Mouse (Mus musculus) hindbrain, postnatal 0 days (tissue): ENCODE results near the gene Acin1. TPM values are rescaled to one million over a fixed set of nuclear protein-coding genes. Genes with fewer than 3 reads are reported as not detected.

Experiments used
- ATAC-seq: fragments of 200-750 bp; cut with Nextera tagmentation; 2 replicates; pipeline ENCODE4 v1.8.0; 2017; ENCODE audit warnings: mild to moderate bottlenecking, moderate TSS enrichment, moderate library complexity
- DNase-seq: peaks from one replicate; pipeline ENCODE4 v3.0.0-alpha.2; 2015; ENCODE audit warnings: low spot score
- H3K27ac ChIP-seq: fragments of 300-500 bp; sonication (generic); 2 replicates; pipeline ENCODE4 v1.5.1; 2014; ENCODE audit warnings: mild to moderate bottlenecking
- H3K27me3 ChIP-seq: fragments of 300-500 bp; sonication (generic); 2 replicates; pipeline ENCODE4 v1.6.1; 2014; ENCODE audit warnings: low read length, mixed read lengths; ENCODE audit not compliant: insufficient read depth
- H3K36me3 ChIP-seq: fragments of 300-500 bp; sonication (generic); 2 replicates; pipeline ENCODE4 v1.6.1; 2014; ENCODE audit warnings: low read length, mixed read lengths; ENCODE audit not compliant: insufficient read depth
- H3K4me1 ChIP-seq: fragments of 300-500 bp; sonication (generic); 2 replicates; pipeline ENCODE4 v1.6.1; 2014; ENCODE audit warnings: antibody characterized with exemption, low read length, mixed read lengths; ENCODE audit not compliant: insufficient read depth
- H3K4me2 ChIP-seq: fragments of 300-500 bp; sonication (generic); 2 replicates; pipeline ENCODE4 v1.6.1; 2014; ENCODE audit warnings: low read depth, mild to moderate bottlenecking, low read length, moderate library complexity, mixed read lengths
- H3K4me3 ChIP-seq: fragments of 300-500 bp; sonication (generic); 2 replicates; pipeline ENCODE4 v1.5.1; 2014; ENCODE audit warnings: low read length
- H3K9ac ChIP-seq: fragments of 300-500 bp; sonication (generic); replicated peaks from 2 replicates; pipeline ENCODE4 v1.6.1; 2014; ENCODE audit warnings: mild to moderate bottlenecking, low read length, moderate library complexity, mixed read lengths
- H3K9me3 ChIP-seq: fragments of 300-500 bp; sonication (generic); 2 replicates; pipeline ENCODE4 v1.6.1; 2016; ENCODE audit warnings: low read length, mixed read lengths
- CTCF ChIP-seq: IDR thresholded peaks from 2 replicates; pipeline ENCODE4 v1.5.1; 2016; ENCODE audit warnings: antibody characterized with exemption, control low read depth, low read depth
- WGBS: fragments of 180-500 bp; shearing (Covaris S2); extraction: QIAGEN DNeasy Blood & Tissue Kit; methylation state at CpG from one replicate; pipeline ENCODE4 v1.1.7; 2014; 5-methylcytosine and 5-hydroxymethylcytosine counted together
- polyA plus RNA-seq: library from polyadenylated mRNA; unstranded; fragments of >200 nt; fragmentation: Nextera tagmentation; extraction: Ambion mirVana; gene quantifications from 2 replicates; pipeline ENCODE4 v1.2.1, GENCODE M21; 2015
- total RNA-seq: library from RNA; depleted of rRNA; stranded (reverse); fragments of >200 nt; gene quantifications from 2 replicates; pipeline ENCODE4 v1.2.3, GENCODE M21; 2014; rRNA removed

The Acin1 gene
- total RNA-seq, result 101 and 118 TPM in 2 replicates
- polyA plus RNA-seq, result 102 and 106 TPM in 2 replicates

DNA sequence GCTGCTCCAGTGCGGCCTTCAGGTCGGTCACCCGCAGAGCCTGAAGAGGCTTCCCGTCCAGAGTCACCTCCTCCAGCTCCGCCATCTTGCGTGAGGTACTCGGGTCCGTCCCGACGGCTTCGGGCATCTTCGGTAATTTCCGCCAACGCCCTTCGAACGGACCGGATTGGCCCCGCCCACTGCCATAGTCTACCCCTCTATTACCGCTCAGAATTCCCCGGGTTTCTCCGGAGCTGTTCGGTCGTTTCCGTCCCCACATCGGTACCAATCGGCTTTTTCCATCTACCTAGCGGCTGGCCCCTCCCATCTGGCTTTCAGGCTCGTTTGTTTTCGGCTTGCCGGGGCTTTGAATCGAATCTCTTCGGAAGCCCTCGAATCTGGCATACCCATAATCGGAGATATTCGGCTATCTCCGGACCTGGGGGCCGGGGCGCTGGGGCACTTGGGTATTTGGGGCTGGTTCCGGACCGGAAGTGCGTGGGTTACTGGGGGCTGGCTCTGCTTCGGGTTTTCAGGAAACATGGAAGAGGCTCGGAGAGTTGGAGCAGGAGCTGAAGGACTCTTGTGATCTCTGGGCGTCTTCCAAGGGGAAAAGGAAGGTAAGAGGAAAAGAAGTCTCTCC, at the start of gene Acin1:
Gene Acin1 (minus strand): TSS at position 410 of the 622 bp plus-strand sequence.
- Histone ChIP-seq H3K4me1 (peaks cover 10% of the 10 kb centered on the region; the same call in 1 of the 2 replicates), H3K36me3 (peaks cover 13% of the 10 kb centered on the region), H3K27ac (peak within 1 kb of the TSS; percentile 98), H3K4me2 (peak within 1 kb of the TSS; percentile 91), H3K4me3 (peak within 1 kb of the TSS; percentile 91), H3K9me3 (no peaks in the 10 kb centered on the region), H3K9ac (peak within 1 kb of the TSS; percentile 95), H3K27me3 (no peaks in the 10 kb centered on the region)
- DNase-seq (peak; percentile 100), ATAC-seq (peak; percentile 98)
- no peak for TF ChIP-seq CTCF
- under 1% methylated on average over 44 of the region's 44 CpGs for WGBS

DNA sequence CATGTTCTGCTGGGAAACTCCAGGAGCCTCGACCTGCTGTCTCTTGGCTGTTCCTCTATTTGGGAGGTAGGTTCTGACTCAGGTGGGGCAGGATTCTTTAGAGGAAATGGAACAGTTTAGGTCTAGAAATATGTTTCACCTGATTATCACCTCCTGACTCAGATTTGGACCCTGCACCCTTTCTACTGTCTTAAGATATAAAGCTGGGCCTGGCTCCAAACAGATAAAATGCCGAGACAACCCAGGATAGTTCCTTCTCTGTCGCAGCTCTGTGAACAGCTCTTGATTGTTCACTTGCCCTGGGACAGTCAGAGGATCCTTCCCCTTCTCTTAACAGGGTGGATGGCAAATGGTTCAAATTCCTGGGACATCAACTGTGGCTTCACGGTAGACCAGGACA, 48.5 kb upstream of the Acin1 start:
- ATAC-seq, result no peak
- 84% methylated on average over 4 of the region's 4 CpGs for WGBS
- no peak for DNase-seq
- Histone ChIP-seq H3K9ac (no peak overlapping the region), H3K27me3 (no peaks in the 10 kb centered on the region), H3K4me1 (no peaks in the 10 kb centered on the region; the same call in 1 of the 2 replicates), H3K27ac (no peak overlapping the region), H3K4me2 (no peak overlapping the region), H3K4me3 (no peak overlapping the region), H3K9me3 (no peaks in the 10 kb centered on the region), H3K36me3 (no peaks in the 10 kb centered on the region)
- no peak for TF ChIP-seq CTCF

DNA sequence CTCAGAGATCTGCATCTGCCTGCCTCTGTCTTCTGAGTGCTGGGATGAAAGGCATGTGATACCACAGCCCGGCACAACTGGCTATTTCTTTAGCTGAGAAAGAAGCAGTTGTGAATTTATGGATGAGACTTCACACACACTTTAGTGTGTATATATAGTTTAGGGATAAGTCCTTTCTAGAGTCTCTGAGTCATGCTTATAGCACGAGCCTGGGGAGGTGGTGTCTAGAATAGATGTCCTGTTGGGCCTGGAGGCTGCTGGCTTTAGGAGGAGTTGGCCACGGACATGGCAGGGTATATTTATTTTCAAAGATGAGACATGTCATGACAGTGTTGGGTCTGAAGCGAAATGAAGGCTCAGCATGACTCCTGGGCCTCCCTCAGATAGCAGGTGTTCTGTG, 47.3 kb upstream of the Acin1 start:
- no peak for ATAC-seq

DNA sequence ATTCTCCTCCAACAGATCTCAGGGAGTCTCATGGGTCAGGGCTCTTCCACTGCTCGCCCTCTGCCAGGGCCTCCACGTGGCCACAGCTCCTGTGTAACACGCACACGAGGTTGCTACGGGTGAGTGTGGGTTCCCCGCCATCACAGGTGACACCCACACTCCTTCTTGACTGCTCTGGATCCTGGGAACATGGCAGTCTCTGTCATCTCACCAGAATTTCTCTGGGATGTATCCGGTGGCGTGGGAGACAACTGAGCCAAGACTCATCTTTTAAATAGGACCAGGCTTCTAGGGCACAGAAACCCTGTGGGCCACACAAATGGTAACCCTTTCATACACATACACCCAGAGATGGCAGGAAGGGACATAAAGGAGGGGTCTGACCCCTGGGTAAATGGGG, 45.5 kb upstream of the Acin1 start:
- no peak for TF ChIP-seq CTCF
- DNase-seq (no peak), ATAC-seq (no peak)
- no peaks in the 10 kb centered on the region for H3K36me3 ChIP-seq
- no peaks in the 10 kb centered on the region; the same call in 1 of the 2 replicates for H3K4me1 ChIP-seq
- 88% methylated on average over 8 of the region's 8 CpGs for WGBS
- no peaks in the 10 kb centered on the region for H3K27me3 ChIP-seq
- H3K9me3 ChIP-seq, result no peaks in the 10 kb centered on the region
- no peak overlapping the region for H3K4me3 ChIP-seq
- H3K4me2 ChIP-seq, result no peak overlapping the region
- H3K9ac ChIP-seq, result no peak overlapping the region
- no peak overlapping the region for H3K27ac ChIP-seq

More for the DNA sequence above, 47.3 kb upstream of the Acin1 start:
- TF ChIP-seq CTCF, result no peak
- H3K4me1 ChIP-seq, result no peaks in the 10 kb centered on the region; the same call in 1 of the 2 replicates
- H3K27ac ChIP-seq, result no peak overlapping the region
- no peak for DNase-seq
- no peak overlapping the region for H3K4me2 ChIP-seq
- no peak overlapping the region for H3K9ac ChIP-seq
- 77% methylated on average over 4 of the region's 4 CpGs for WGBS
- no peak overlapping the region for H3K4me3 ChIP-seq
- H3K27me3 ChIP-seq, result no peaks in the 10 kb centered on the region
- no peaks in the 10 kb centered on the region for H3K36me3 ChIP-seq
- H3K9me3 ChIP-seq, result no peaks in the 10 kb centered on the region

DNA sequence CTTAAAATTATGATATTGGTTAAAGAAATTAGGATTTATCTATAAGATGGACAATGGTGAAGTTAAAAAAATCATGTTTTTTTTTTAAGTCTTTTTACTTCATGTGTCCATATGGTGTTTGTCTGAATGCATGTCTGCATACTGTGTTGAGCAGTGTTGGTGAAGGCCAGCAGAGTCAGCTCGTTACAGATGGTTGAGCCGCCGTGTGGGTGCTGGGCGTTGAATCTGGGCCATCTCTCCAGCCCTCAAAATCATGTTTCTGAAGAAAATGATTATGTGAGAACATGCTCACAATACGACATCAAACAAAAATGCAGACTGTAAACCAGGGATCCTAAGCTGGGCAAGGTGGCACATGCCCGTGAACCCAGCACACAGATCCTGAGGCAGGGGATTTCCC, 43.6 kb upstream of the Acin1 start:
- H3K27ac ChIP-seq, result no peak overlapping the region
- TF ChIP-seq CTCF, result no peak
- H3K27me3 ChIP-seq, result no peaks in the 10 kb centered on the region
- H3K4me2 ChIP-seq, result no peak overlapping the region
- ATAC-seq (no peak), DNase-seq (no peak)
- WGBS, result 76% methylated on average over 6 of the region's 6 CpGs
- no peaks in the 10 kb centered on the region for H3K4me1 ChIP-seq
- H3K9me3 ChIP-seq, result no peaks in the 10 kb centered on the region
- H3K36me3 ChIP-seq, result no peaks in the 10 kb centered on the region
- no peak overlapping the region for H3K4me3 ChIP-seq
- H3K9ac ChIP-seq, result no peak overlapping the region

DNA sequence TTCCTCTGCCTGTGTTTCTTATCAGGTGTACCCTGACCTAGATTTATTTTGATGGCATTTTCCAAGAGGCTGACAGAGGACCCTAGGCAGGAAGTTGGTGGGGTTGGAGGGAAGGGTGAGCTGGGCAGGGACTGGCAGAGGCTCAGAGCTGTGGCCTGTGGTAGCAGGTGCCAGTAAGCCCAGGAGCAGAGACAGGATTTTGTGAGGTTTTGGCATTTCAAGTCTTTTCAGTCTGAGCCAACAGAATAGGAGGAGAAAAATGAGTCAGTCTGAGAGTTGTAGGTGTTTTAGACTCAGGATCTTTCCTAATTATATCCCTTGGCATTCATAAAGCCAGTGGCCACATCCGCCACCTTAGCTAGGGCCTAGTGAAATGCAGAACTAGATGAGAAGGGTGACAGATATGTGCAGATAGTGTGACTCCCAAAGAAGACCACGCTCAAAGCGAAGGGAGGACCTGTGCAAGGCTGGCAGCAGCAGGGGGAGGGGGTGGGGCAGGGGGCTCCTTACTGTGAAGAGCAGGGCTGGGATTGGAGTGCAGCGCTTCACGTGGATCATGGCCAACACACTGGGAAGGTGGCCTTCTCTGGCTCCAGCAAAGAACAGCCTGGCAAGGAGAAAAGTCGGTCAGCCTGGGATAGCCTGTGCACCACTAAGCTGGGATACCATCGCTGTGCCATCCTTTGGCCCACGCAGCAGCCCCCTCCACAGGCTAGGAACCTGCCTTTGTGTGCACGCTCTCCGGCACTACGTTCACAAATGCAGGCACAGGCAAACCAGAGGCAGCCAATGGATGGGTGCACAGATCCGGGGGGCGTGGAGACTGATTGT, 42.3 kb upstream of the Acin1 start:
- Histone ChIP-seq H3K27me3 (no peaks in the 10 kb centered on the region), H3K4me2 (no peak overlapping the region), H3K36me3 (0 out of 2 replicates have a peak, but pooled peaks cover 2% of the 10 kb centered on the region), H3K9ac (no peak overlapping the region), H3K4me3 (no peak overlapping the region), H3K27ac (0 out of 2 replicates have a peak overlapping the region, but pooled peaks have one; percentile 0), H3K9me3 (no peaks in the 10 kb centered on the region), H3K4me1 (no peaks in the 10 kb centered on the region)
- no peak for TF ChIP-seq CTCF
- ATAC-seq (no peak; the same call in 1 of the 2 replicates), DNase-seq (no peak)
- WGBS, result 58% methylated on average over 13 of the region's 13 CpGs
